Mouse (Mus musculus) c-Kit-positive CD71-positive TER-119-positive erythroid progenitor cells, embryonic 14.5 days (primary cell): ENCODE measurements around the gene Lnp1.
"Not testable (repeated sequence)": the region's sequence is repeated elsewhere in the genome, so short reads cannot be mapped to it uniquely, and the experiment has no call there.

Experiments
- DNase-seq: peaks from one replicate; pipeline ENCODE4 v3.0.0-alpha.2; 2013; ENCODE audit warnings: low spot score

Gene Lnp1

GRCm38 (mm10) chr16:56928023-56928422 lies at the start of gene Lnp1:
Lnp1 (minus strand) TSS chr16:56928061.
- no peak for DNase-seq

GRCm38 (mm10) chr16:56974646-56975045 lies 46.8 kb upstream of the Lnp1 start:
- DNase-seq: no peak

GRCm38 (mm10) chr16:56958311-56958710 lies 30.4 kb upstream of the Lnp1 start:
- not testable (repeated sequence) for DNase-seq

- DNase-seq: no peak
Observed at GRCm38 (mm10) chr16:56949085-56949484, 21.2 kb upstream of the Lnp1 start.

GRCm38 (mm10) chr16:56942341-56942740 lies 14.5 kb upstream of the Lnp1 start:
- no peak for DNase-seq

- DNase-seq: peak; percentile 53
Observed at GRCm38 (mm10) chr16:56920102-56920657, 7.7 kb downstream of the Lnp1 start.

- no peak for DNase-seq
Observed at GRCm38 (mm10) chr16:56917230-56917629, 10.6 kb downstream of the Lnp1 start.

- DNase-seq: no peak
Observed at GRCm38 (mm10) chr16:56908986-56909385, 18.9 kb downstream of the Lnp1 start.

GRCm38 (mm10) chr16:56902206-56902605 lies 25.7 kb downstream of the Lnp1 start:
- DNase-seq: not testable (repeated sequence)

GRCm38 (mm10) chr16:56891583-56891982 lies 36.3 kb downstream of the Lnp1 start:
- DNase-seq: no peak

- DNase-seq: no peak
Observed at GRCm38 (mm10) chr16:56886616-56887116, 41.2 kb downstream of the Lnp1 start.

- peak; percentile 56 for DNase-seq
Observed at GRCm38 (mm10) chr16:56885824-56886615, 41.8 kb downstream of the Lnp1 start, which contains the start of gene Tmem45a. Tmem45a (minus strand) TSS chr16:56886166.

- DNase-seq: no peak
Observed at GRCm38 (mm10) chr16:56884811-56885210, 43.0 kb downstream of the Lnp1 start.

- DNase-seq: no peak
Observed at GRCm38 (mm10) chr16:56873410-56873809, 54.5 kb downstream of the Lnp1 start.

GRCm38 (mm10) chr16:56870458-56870857 lies 57.4 kb downstream of the Lnp1 start:
- DNase-seq: no peak

GRCm38 (mm10) chr16:56868361-56868760 lies 59.5 kb downstream of the Lnp1 start:
- DNase-seq: no peak

GRCm38 (mm10) chr16:56867591-56867990 lies 60.3 kb downstream of the Lnp1 start:
- DNase-seq: no peak
